Mouse (Mus musculus): Measurements from ENCODE around the gene Crxos. TPM values are rescaled to one million over a fixed set of nuclear protein-coding genes. Genes with fewer than 3 reads are reported as not detected.

Gene Crxos
- not detected in 2 replicates for polyA plus RNA-seq (2012; ENCODE audit: insufficient read depth, insufficient read length, low replicate concordance, missing spikeins)

GRCm38 (mm10) chr7:15882317-15882716 is at the start of gene Crxos:
Gene Crxos, plus strand, starts transcription at chr7:15882617.
- H3K4me3 ChIP-seq (ENCODE audit: insufficient read depth, low read depth, low read length), result no peak within 1 kb of the TSS
- H3K4me1 ChIP-seq (ENCODE audit: control insufficient read depth, insufficient read depth, low read length), result no peaks in the 10 kb centered on the region
- whole genome bisulfite sequencing, result 86% methylated on average over 2 of the region's 2 CpGs
- no peak within 1 kb of the TSS for H3K27ac ChIP-seq (ENCODE audit: insufficient read depth, low read depth, low read length)
- TF ChIP-seq POLR2A (IDR thresholded peaks at IDR 0.05; ENCODE audit: insufficient read depth, low read depth, low read length) (no peak), CTCF (IDR thresholded peaks at IDR 0.05; ENCODE audit: insufficient read depth, low read depth, low read length) (no peak)

GRCm38 (mm10) chr7:15839578-15839977 is 42.8 kb upstream of the Crxos start, which contains the start of gene Obox6:
Gene Obox6, minus strand, starts transcription at chr7:15839678.
- Histone ChIP-seq H3K27ac (ENCODE audit: insufficient read depth, low read depth, low read length) (no peak within 1 kb of the TSS), H3K4me3 (ENCODE audit: insufficient read depth, low read depth, low read length) (no peak within 1 kb of the TSS), H3K4me1 (ENCODE audit: control insufficient read depth, insufficient read depth, low read length) (no peaks in the 10 kb centered on the region)
- WGBS, result 88% methylated on average over 3 of the region's 3 CpGs
- no peak for TF ChIP-seq CTCF (IDR thresholded peaks at IDR 0.05; ENCODE audit: insufficient read depth, low read depth, low read length)
- TF ChIP-seq POLR2A (IDR thresholded peaks at IDR 0.05; ENCODE audit: insufficient read depth, low read depth, low read length), result no peak

GRCm38 (mm10) chr7:15859657-15860056 is 22.8 kb upstream of the Crxos start:
- Histone ChIP-seq H3K4me1 (ENCODE audit: control insufficient read depth, insufficient read depth, low read length) (no peaks in the 10 kb centered on the region), H3K27ac (ENCODE audit: insufficient read depth, low read depth, low read length) (no peak overlapping the region), H3K4me3 (ENCODE audit: insufficient read depth, low read depth, low read length) (no peak overlapping the region)
- no peak for TF ChIP-seq CTCF (IDR thresholded peaks at IDR 0.05; ENCODE audit: insufficient read depth, low read depth, low read length)
- no peak for TF ChIP-seq POLR2A (IDR thresholded peaks at IDR 0.05; ENCODE audit: insufficient read depth, low read depth, low read length)
- 40% methylated on average over 2 of the region's 2 CpGs for WGBS

GRCm38 (mm10) chr7:15864104-15864503 is 18.3 kb upstream of the Crxos start:
- Histone ChIP-seq H3K4me3 (ENCODE audit: insufficient read depth, low read depth, low read length) (no peak overlapping the region), H3K27ac (ENCODE audit: insufficient read depth, low read depth, low read length) (no peak overlapping the region), H3K4me1 (ENCODE audit: control insufficient read depth, insufficient read depth, low read length) (no peaks in the 10 kb centered on the region)
- TF ChIP-seq CTCF (IDR thresholded peaks at IDR 0.05; ENCODE audit: insufficient read depth, low read depth, low read length) (no peak), POLR2A (IDR thresholded peaks at IDR 0.05; ENCODE audit: insufficient read depth, low read depth, low read length) (no peak)
- 58% methylated on average over 4 of the region's 4 CpGs for WGBS

GRCm38 (mm10) chr7:15879756-15880155 is 2.7 kb upstream of the Crxos start, which contains the start of gene Crx:
Gene Crx, minus strand, starts transcription at chr7:15879968.
- Histone ChIP-seq H3K4me1 (ENCODE audit: control insufficient read depth, insufficient read depth, low read length) (no peaks in the 10 kb centered on the region), H3K27ac (ENCODE audit: insufficient read depth, low read depth, low read length) (no peak within 1 kb of the TSS), H3K4me3 (ENCODE audit: insufficient read depth, low read depth, low read length) (no peak within 1 kb of the TSS)
- TF ChIP-seq POLR2A (IDR thresholded peaks at IDR 0.05; ENCODE audit: insufficient read depth, low read depth, low read length), result no peak
- no peak for TF ChIP-seq CTCF (IDR thresholded peaks at IDR 0.05; ENCODE audit: insufficient read depth, low read depth, low read length)
- WGBS, result 35% methylated on average over 4 of the region's 4 CpGs

GRCm38 (mm10) chr7:15881388-15881787 is 1.0 kb upstream of the Crxos start:
- TF ChIP-seq POLR2A (IDR thresholded peaks at IDR 0.05; ENCODE audit: insufficient read depth, low read depth, low read length) (no peak), CTCF (IDR thresholded peaks at IDR 0.05; ENCODE audit: insufficient read depth, low read depth, low read length) (no peak)

GRCm38 (mm10) chr7:15881831-15882230 is 586 bp upstream of the Crxos start:
- 53% methylated on average over 3 of the region's 3 CpGs for WGBS
- no peak overlapping the region for H3K4me3 ChIP-seq (ENCODE audit: insufficient read depth, low read depth, low read length)
- H3K4me1 ChIP-seq (ENCODE audit: control insufficient read depth, insufficient read depth, low read length), result no peaks in the 10 kb centered on the region
- H3K27ac ChIP-seq (ENCODE audit: insufficient read depth, low read depth, low read length), result no peak overlapping the region
- TF ChIP-seq POLR2A (IDR thresholded peaks at IDR 0.05; ENCODE audit: insufficient read depth, low read depth, low read length) (no peak), CTCF (IDR thresholded peaks at IDR 0.05; ENCODE audit: insufficient read depth, low read depth, low read length) (no peak)

More at GRCm38 (mm10) chr7:15881388-15881787, 1.0 kb upstream of the Crxos start:
- Histone ChIP-seq H3K4me1 (ENCODE audit: control insufficient read depth, insufficient read depth, low read length) (no peaks in the 10 kb centered on the region), H3K4me3 (ENCODE audit: insufficient read depth, low read depth, low read length) (no peak overlapping the region), H3K27ac (ENCODE audit: insufficient read depth, low read depth, low read length) (no peak overlapping the region)
- 11% methylated on average over 7 of the region's 7 CpGs for WGBS

- Histone ChIP-seq H3K27ac (ENCODE audit: insufficient read depth, low read depth, low read length) (no peak overlapping the region), H3K4me3 (ENCODE audit: insufficient read depth, low read depth, low read length) (no peak overlapping the region), H3K4me1 (ENCODE audit: control insufficient read depth, insufficient read depth, low read length) (no peaks in the 10 kb centered on the region)
- WGBS, result 87% methylated on average over 2 of the region's 2 CpGs
- no peak for TF ChIP-seq CTCF (IDR thresholded peaks at IDR 0.05; ENCODE audit: insufficient read depth, low read depth, low read length)
- TF ChIP-seq POLR2A (IDR thresholded peaks at IDR 0.05; ENCODE audit: insufficient read depth, low read depth, low read length), result no peak
These were observed 1.7 kb downstream of the Crxos start for GRCm38 (mm10) chr7:15884127-15884526.

GRCm38 (mm10) chr7:15894251-15894650 is 11.8 kb downstream of the Crxos start:
- WGBS, result 72% methylated on average over 1 of the region's 1 CpGs
- no peaks in the 10 kb centered on the region for H3K4me1 ChIP-seq (ENCODE audit: control insufficient read depth, insufficient read depth, low read length)
- H3K27ac ChIP-seq (ENCODE audit: insufficient read depth, low read depth, low read length), result no peak overlapping the region
- H3K4me3 ChIP-seq (ENCODE audit: insufficient read depth, low read depth, low read length), result no peak overlapping the region
- TF ChIP-seq CTCF (IDR thresholded peaks at IDR 0.05; ENCODE audit: insufficient read depth, low read depth, low read length), result no peak
- TF ChIP-seq POLR2A (IDR thresholded peaks at IDR 0.05; ENCODE audit: insufficient read depth, low read depth, low read length), result no peak

Data from olfactory bulb, adult 2 months (tissue).